Mouse (Mus musculus) spleen, adult 2 months (tissue): ENCODE results near the gene Vmn1r217.

ENCODE experiments used
- CTCF ChIP-seq: fragments of 200-500 bp; IDR thresholded peaks from 2 replicates; pipeline ENCODE4 v1.5.1; 2011; ENCODE audit warnings: mild to moderate bottlenecking, inconsistent platforms; ENCODE audit not compliant: insufficient read depth, insufficient read length, insufficient replicate concordance; ENCODE audit errors: extremely low read depth
- POLR2A ChIP-seq: fragments of 200-500 bp; IDR thresholded peaks from 2 replicates; pipeline ENCODE4 v1.6.1; 2011; ENCODE audit warnings: low read depth, low read length, inconsistent platforms

GRCm38 (mm10) chr13:23069312-23069711, 48.7 kb downstream of the Vmn1r217 start:
- TF ChIP-seq POLR2A (no peak), CTCF (no peak)
